Mouse (Mus musculus): ENCODE results near the gene Krt16.
A peak's percentile ranks its signal among the peaks of the same experiment; 100 is the strongest.

The Krt16 gene

GRCm38 (mm10) chr11:100248852-100249465, at the start of gene Krt16:
Gene Krt16, minus strand, starts transcription at chr11:100248902.
- DNase-seq (ENCODE audit: low spot score in 2 of 2) = no peak

- DNase-seq (ENCODE audit: low spot score in 2 of 2) = no peak
Observed at GRCm38 (mm10) chr11:100297801-100298200, 49.1 kb upstream of the Krt16 start.

GRCm38 (mm10) chr11:100295308-100295707, 46.6 kb upstream of the Krt16 start:
- DNase-seq (ENCODE audit: low spot score in 2 of 2) = peak in 1 of 2 experiments; percentile 70

GRCm38 (mm10) chr11:100292884-100293283, 44.2 kb upstream of the Krt16 start:
- no peak for DNase-seq (ENCODE audit: low spot score in 2 of 2)

- DNase-seq (ENCODE audit: low spot score in 2 of 2) = no peak
Observed at GRCm38 (mm10) chr11:100290235-100290634, 41.5 kb upstream of the Krt16 start.

GRCm38 (mm10) chr11:100288942-100289341, 40.2 kb upstream of the Krt16 start:
- DNase-seq (ENCODE audit: low spot score in 2 of 2) = no peak

GRCm38 (mm10) chr11:100287024-100287423, 38.3 kb upstream of the Krt16 start:
- no peak for DNase-seq (ENCODE audit: low spot score in 2 of 2)

GRCm38 (mm10) chr11:100284988-100285387, 36.3 kb upstream of the Krt16 start:
- no peak for DNase-seq (ENCODE audit: low spot score in 2 of 2)

- DNase-seq (ENCODE audit: low spot score in 2 of 2) = peak in 1 of 2 experiments; percentile 56
Observed at GRCm38 (mm10) chr11:100282549-100282948, 33.8 kb upstream of the Krt16 start.

GRCm38 (mm10) chr11:100281596-100282544, 33.2 kb upstream of the Krt16 start:
- DNase-seq (ENCODE audit: low spot score in 2 of 2) = peak in 1 of 2 experiments; percentile 90

GRCm38 (mm10) chr11:100278759-100279158, 30.1 kb upstream of the Krt16 start:
- no peak for DNase-seq (ENCODE audit: low spot score in 2 of 2)

- DNase-seq (ENCODE audit: low spot score in 2 of 2) = no peak
Observed at GRCm38 (mm10) chr11:100277726-100278480, 29.2 kb upstream of the Krt16 start.

GRCm38 (mm10) chr11:100275466-100275865, 26.8 kb upstream of the Krt16 start:
- DNase-seq (ENCODE audit: low spot score in 2 of 2) = no peak

GRCm38 (mm10) chr11:100274719-100275118, 26.0 kb upstream of the Krt16 start:
- DNase-seq (ENCODE audit: low spot score in 2 of 2) = no peak

- no peak for DNase-seq (ENCODE audit: low spot score in 2 of 2)
Observed at GRCm38 (mm10) chr11:100271878-100272277, 23.2 kb upstream of the Krt16 start.

GRCm38 (mm10) chr11:100269821-100270332, 21.2 kb upstream of the Krt16 start, which contains the start of gene Krt42:
Gene Krt42, minus strand, starts transcription at chr11:100269871.
- DNase-seq (ENCODE audit: low spot score in 2 of 2) = no peak

- no peak for DNase-seq (ENCODE audit: low spot score in 2 of 2)
Observed at GRCm38 (mm10) chr11:100262058-100262980, 13.6 kb upstream of the Krt16 start.

GRCm38 (mm10) chr11:100261235-100261605, 12.5 kb upstream of the Krt16 start:
- no peak for DNase-seq (ENCODE audit: low spot score in 2 of 2)

GRCm38 (mm10) chr11:100260514-100261234, 12.0 kb upstream of the Krt16 start, which contains the start of gene Krt17:
Gene Krt17, minus strand, starts transcription at chr11:100261029.
- DNase-seq (ENCODE audit: low spot score in 2 of 2) = no peak

- no peak for DNase-seq (ENCODE audit: low spot score in 2 of 2)
Observed at GRCm38 (mm10) chr11:100259079-100259478, 10.4 kb upstream of the Krt16 start.

Data from left cerebral cortex, adult 9 months (tissue).